Mouse (Mus musculus) lung, embryonic 14.5 days (tissue): Measurements from ENCODE around the gene Plekhg3. TPM values are rescaled to one million over a fixed set of nuclear protein-coding genes. Genes with fewer than 3 reads are reported as not detected.
A peak's percentile ranks its signal among the peaks of the same experiment; 100 is the strongest.

Source experiments
- ATAC-seq: fragments of 200-750 bp; cut with Nextera tagmentation; 2 replicates; pipeline ENCODE4 v1.8.0; 2017; ENCODE audit warnings: mild to moderate bottlenecking, moderate TSS enrichment, moderate library complexity; ENCODE audit not compliant: insufficient read depth
- DNase-seq: peaks from one replicate; pipeline ENCODE4 v3.0.0-alpha.2; 2015
- H3K27ac ChIP-seq: fragments of 300-500 bp; sonication (generic); 2 replicates; pipeline ENCODE4 v1.5.1; 2014; ENCODE audit warnings: low read depth, mild to moderate bottlenecking, moderate library complexity
- H3K27me3 ChIP-seq: fragments of 300-500 bp; sonication (generic); 2 replicates; pipeline ENCODE4 v1.6.1; 2014; ENCODE audit warnings: low read length, control low read depth; ENCODE audit not compliant: insufficient read depth
- H3K36me3 ChIP-seq: fragments of 300-500 bp; sonication (generic); 2 replicates; pipeline ENCODE4 v1.6.1; 2014; ENCODE audit warnings: control low read depth; ENCODE audit not compliant: insufficient read depth
- H3K4me1 ChIP-seq: fragments of 300-500 bp; sonication (generic); 2 replicates; pipeline ENCODE4 v1.6.1; 2014; ENCODE audit warnings: antibody characterized with exemption, control low read depth; ENCODE audit not compliant: insufficient read depth
- H3K4me2 ChIP-seq: fragments of 300-500 bp; sonication (generic); 2 replicates; pipeline ENCODE4 v1.6.1; 2014; ENCODE audit warnings: mild to moderate bottlenecking
- H3K4me3 ChIP-seq: fragments of 300-500 bp; sonication (generic); 2 replicates; pipeline ENCODE4 v1.5.1; 2014; ENCODE audit warnings: low read depth, low read length
- H3K9ac ChIP-seq: fragments of 300-500 bp; sonication (generic); 2 replicates; pipeline ENCODE4 v1.6.1; 2014
- H3K9me3 ChIP-seq: fragments of 300-500 bp; sonication (generic); 2 replicates; pipeline ENCODE4 v1.6.1; 2016; ENCODE audit warnings: low read depth, low read length, control low read depth
- CTCF ChIP-seq: IDR thresholded peaks from 2 replicates; pipeline ENCODE4 v1.5.1; 2016; ENCODE audit warnings: antibody characterized with exemption, low read depth
- WGBS: fragments of 180-500 bp; shearing (Covaris S2); extraction: QIAGEN DNeasy Blood & Tissue Kit; methylation state at CpG from one replicate; pipeline ENCODE4 v1.1.7; 2014; 5-methylcytosine and 5-hydroxymethylcytosine counted together
- polyA plus RNA-seq: library from polyadenylated mRNA; unstranded; fragments of >200 nt; fragmentation: Nextera tagmentation; extraction: Ambion mirVana; gene quantifications from 2 replicates; pipeline ENCODE4 v1.2.1, GENCODE M21; 2014

Plekhg3 gene
- polyA plus RNA-seq, 1 experiment from 2014 or later: 9.0 TPM

- peaks cover 15% of the 10 kb centered on the region for H3K4me1 ChIP-seq
- no peak overlapping the region for H3K4me2 ChIP-seq
- DNase-seq (peak; percentile 54), ATAC-seq (peak; percentile 57)
- H3K36me3 ChIP-seq: no peaks in the 10 kb centered on the region
- no peaks in the 10 kb centered on the region for H3K27me3 ChIP-seq
- no peak for TF ChIP-seq CTCF
- 57% methylated on average over 3 of the region's 3 CpGs for WGBS
- no peaks in the 10 kb centered on the region for H3K9me3 ChIP-seq
- H3K4me3 ChIP-seq: no peak overlapping the region
- H3K27ac ChIP-seq: no peak overlapping the region; the same call in 1 of the 2 replicates
- no peak overlapping the region for H3K9ac ChIP-seq
Observed at GRCm38 (mm10) chr12:76524915-76525314, 5.8 kb upstream of the Plekhg3 start.

DNA sequence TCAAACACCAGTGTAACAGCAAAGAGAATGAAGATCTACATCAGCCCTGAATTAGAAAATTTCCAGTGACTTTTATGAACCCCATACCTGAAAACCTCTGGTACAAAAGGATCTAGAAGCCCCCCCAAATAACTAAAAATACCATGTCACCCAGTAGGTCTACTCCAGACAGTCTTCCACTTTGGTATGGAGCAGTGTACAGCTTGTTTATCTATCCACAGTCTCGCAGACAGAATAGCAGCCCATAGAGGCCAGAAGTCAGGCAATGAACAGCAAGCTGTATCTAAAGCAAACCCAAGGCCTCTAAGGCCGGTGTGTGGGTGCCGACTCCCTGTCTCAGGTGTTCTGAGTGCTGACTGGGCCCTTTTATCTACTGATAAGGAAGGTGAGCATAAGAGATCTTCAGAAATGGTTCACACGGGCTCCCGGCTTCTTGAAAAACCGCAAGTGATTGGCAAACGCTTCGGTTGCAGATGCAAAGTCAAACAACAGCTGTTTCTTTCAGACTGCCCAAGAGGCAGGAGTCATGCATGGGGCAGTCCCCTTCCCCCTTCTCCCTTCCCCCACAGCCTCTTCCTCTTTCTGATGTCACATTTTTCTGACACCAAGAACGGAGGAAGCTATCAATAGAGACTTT is 3.3 kb upstream of the Plekhg3 start:
- DNase-seq: peak; percentile 72
- Histone ChIP-seq H3K9me3 (no peaks in the 10 kb centered on the region), H3K27ac (no peak overlapping the region), H3K4me1 (peaks cover 15% of the 10 kb centered on the region), H3K4me2 (no peak overlapping the region), H3K36me3 (no peaks in the 10 kb centered on the region), H3K9ac (no peak overlapping the region), H3K4me3 (no peak overlapping the region), H3K27me3 (peaks cover 19% of the 10 kb centered on the region)
- no peak for ATAC-seq
- WGBS: 23% methylated on average over 9 of the region's 9 CpGs
- TF ChIP-seq CTCF: no peak

- H3K4me3 ChIP-seq: no peak overlapping the region
- no peaks in the 10 kb centered on the region for H3K36me3 ChIP-seq
- 81% methylated on average over 5 of the region's 5 CpGs for WGBS
- H3K4me1 ChIP-seq: peaks cover 15% of the 10 kb centered on the region
- H3K9me3 ChIP-seq: no peaks in the 10 kb centered on the region
- no peak for TF ChIP-seq CTCF
- H3K27me3 ChIP-seq: peaks cover 26% of the 10 kb centered on the region
- ATAC-seq (no peak), DNase-seq (no peak)
- no peak overlapping the region for H3K9ac ChIP-seq
- no peak overlapping the region for H3K4me2 ChIP-seq
- no peak overlapping the region for H3K27ac ChIP-seq
Observed at GRCm38 (mm10) chr12:76528766-76529165, 1.9 kb upstream of the Plekhg3 start.

DNA sequence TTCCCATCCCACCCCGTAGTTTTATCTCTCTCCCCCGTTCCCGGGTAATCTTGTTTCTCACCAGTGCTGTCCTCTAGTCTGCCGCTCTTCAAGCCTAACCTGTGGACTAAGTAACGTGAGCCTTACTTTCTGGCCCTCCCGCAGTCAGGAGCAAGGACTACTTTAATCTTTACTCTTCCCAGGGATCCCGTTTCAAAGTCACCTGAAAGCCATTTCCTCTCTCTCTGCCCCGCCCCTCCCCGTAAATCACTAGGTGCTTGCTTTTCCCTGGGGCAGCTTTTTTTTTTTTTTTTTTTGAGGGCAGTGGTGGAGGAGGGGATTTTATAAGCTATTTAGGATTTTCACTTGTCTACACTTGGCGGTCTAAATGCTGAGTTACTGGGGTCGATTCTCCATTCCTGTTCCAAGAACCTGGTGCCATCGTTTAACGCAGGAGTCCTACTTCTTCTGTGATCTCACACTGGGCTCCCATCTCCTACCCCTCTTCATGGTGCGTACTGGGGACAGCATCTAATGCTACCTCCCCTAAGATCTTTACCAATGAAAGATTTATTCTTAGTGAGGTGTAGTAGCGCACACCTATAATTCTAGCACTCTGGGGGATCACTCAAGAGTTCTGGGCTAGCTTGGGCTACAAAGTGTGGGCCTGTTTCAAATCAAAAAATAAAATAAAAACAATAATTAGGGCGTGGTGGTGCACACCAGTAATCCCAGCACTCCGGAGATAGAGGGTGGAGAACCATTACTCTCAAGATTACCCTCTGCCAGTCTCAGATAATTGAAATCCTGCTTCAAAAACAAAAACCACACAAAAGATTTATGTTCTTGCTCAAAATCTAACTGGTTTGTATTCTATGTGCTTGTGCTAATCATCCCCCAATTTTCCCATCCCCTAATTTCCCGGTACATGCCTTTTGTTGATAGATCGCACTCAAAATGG is 1.6 kb downstream of the Plekhg3 start:
- ATAC-seq (no peak), DNase-seq (peak; percentile 24)
- Histone ChIP-seq H3K27ac (no peak overlapping the region), H3K4me1 (0 out of 2 replicates have a peak, but pooled peaks cover 8% of the 10 kb centered on the region), H3K9me3 (no peaks in the 10 kb centered on the region), H3K27me3 (peaks cover 26% of the 10 kb centered on the region), H3K4me3 (peak overlapping the region; percentile 73), H3K9ac (peak overlapping the region; percentile 82), H3K36me3 (no peaks in the 10 kb centered on the region), H3K4me2 (peak overlapping the region; percentile 86)
- TF ChIP-seq CTCF: no peak
- 3% methylated on average over 19 of the region's 19 CpGs for WGBS

DNA sequence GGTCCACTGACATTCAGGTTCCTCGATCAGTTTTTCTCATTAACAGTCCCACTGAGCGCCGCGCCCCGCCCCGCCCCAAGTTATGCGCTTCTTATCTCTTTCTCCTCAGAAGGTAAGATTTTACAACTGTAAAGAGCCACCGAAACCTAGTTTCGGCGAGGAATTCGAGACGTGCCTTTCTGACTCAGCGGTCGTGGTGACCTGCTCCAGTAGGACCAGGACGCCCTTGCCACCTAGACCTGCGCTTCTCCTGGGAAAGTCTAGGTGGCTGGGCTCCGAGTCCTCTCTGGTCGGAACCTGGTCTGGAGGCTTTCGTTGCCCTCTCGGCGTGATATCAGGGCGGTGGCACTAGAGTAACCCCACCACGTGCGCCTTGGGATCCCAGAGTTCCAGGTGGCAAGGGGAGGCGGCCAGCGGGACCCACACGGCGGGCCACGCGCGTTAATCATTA is 2.3 kb downstream of the Plekhg3 start:
- Histone ChIP-seq H3K4me2 (peak overlapping the region; percentile 86), H3K4me1 (0 out of 2 replicates have a peak, but pooled peaks cover 5% of the 10 kb centered on the region), H3K27me3 (peaks cover 26% of the 10 kb centered on the region), H3K36me3 (no peaks in the 10 kb centered on the region), H3K9me3 (no peaks in the 10 kb centered on the region), H3K4me3 (peak overlapping the region; percentile 73), H3K9ac (peak overlapping the region; percentile 82), H3K27ac (peak overlapping the region; percentile 86)
- no peak; the same call in 1 of the 2 replicates for ATAC-seq
- no peak for DNase-seq
- no peak for TF ChIP-seq CTCF
- WGBS: 0% methylated on average over 31 of the region's 31 CpGs

GRCm38 (mm10) chr12:76533377-76534222 is 2.9 kb downstream of the Plekhg3 start:
- WGBS: under 1% methylated on average over 74 of the region's 74 CpGs
- ATAC-seq: peak; percentile 80
- Histone ChIP-seq H3K27me3 (peaks cover 26% of the 10 kb centered on the region), H3K9me3 (no peaks in the 10 kb centered on the region), H3K9ac (peak overlapping the region; percentile 82), H3K27ac (peak overlapping the region; percentile 86), H3K36me3 (no peaks in the 10 kb centered on the region), H3K4me2 (peak overlapping the region; percentile 86), H3K4me1 (no peaks in the 10 kb centered on the region), H3K4me3 (peak overlapping the region; percentile 73)
- 0 out of 2 replicates have a peak, but pooled peaks have one; percentile 0 for TF ChIP-seq CTCF
- DNase-seq: peak; percentile 90
